Mouse (Mus musculus) stomach, embryonic 16.5 days (tissue): ENCODE results near the gene Tmem222. TPM values are rescaled to one million over a fixed set of nuclear protein-coding genes. Genes with fewer than 3 reads are reported as not detected.

ENCODE experiments used
- ATAC-seq: fragments of 200-750 bp; cut with Nextera tagmentation; 2 replicates; pipeline ENCODE4 v1.8.0; 2017; ENCODE audit warnings: moderate number of reproducible peaks, moderate TSS enrichment; ENCODE audit not compliant: insufficient read depth, low FRiP score
- H3K27ac ChIP-seq: fragments of 300-500 bp; sonication (generic); 2 replicates; pipeline ENCODE4 v1.5.1; 2014; ENCODE audit warnings: low read length
- H3K27me3 ChIP-seq: fragments of 300-500 bp; sonication (generic); 2 replicates; pipeline ENCODE4 v1.6.1; 2014; ENCODE audit warnings: low read length, control low read depth, mixed read lengths; ENCODE audit not compliant: control insufficient read depth, insufficient read depth
- H3K36me3 ChIP-seq: fragments of 300-500 bp; sonication (generic); 2 replicates; pipeline ENCODE4 v1.6.1; 2014; ENCODE audit warnings: low read length; ENCODE audit not compliant: control insufficient read depth, insufficient read depth
- H3K4me1 ChIP-seq: fragments of 300-500 bp; sonication (generic); 2 replicates; pipeline ENCODE4 v1.6.1; 2014; ENCODE audit warnings: low read length, control low read depth, mixed read lengths; ENCODE audit not compliant: control insufficient read depth, insufficient read depth
- H3K4me2 ChIP-seq: fragments of 300-500 bp; sonication (generic); 2 replicates; pipeline ENCODE4 v1.6.1; 2014; ENCODE audit warnings: low read depth, low read length, mixed read lengths
- H3K4me3 ChIP-seq: fragments of 300-500 bp; sonication (generic); replicated peaks from 2 replicates; pipeline ENCODE4 v1.5.1; 2014; ENCODE audit warnings: mild to moderate bottlenecking, low read length
- H3K9ac ChIP-seq: fragments of 300-500 bp; sonication (generic); 2 replicates; pipeline ENCODE4 v1.6.1; 2014; ENCODE audit warnings: low read length
- H3K9me3 ChIP-seq: fragments of 300-500 bp; sonication (generic); replicated peaks from 2 replicates; pipeline ENCODE4 v1.6.1; 2016; ENCODE audit warnings: low read length, control low read depth; ENCODE audit not compliant: control insufficient read depth
- WGBS: fragments of 180-500 bp; shearing (Covaris S2); extraction: QIAGEN DNeasy Blood & Tissue Kit; methylation state at CpG from one replicate; pipeline ENCODE4 v1.1.7; 2014; 5-methylcytosine and 5-hydroxymethylcytosine counted together
- polyA plus RNA-seq: library from polyadenylated mRNA; unstranded; fragments of >200 nt; fragmentation: Nextera tagmentation; extraction: Ambion mirVana; gene quantifications from 2 replicates; pipeline ENCODE4 v1.2.1, GENCODE M21; 2015

The Tmem222 gene
- polyA plus RNA-seq, 1 experiment from 2014 or later: 71.3 TPM

GRCm38 (mm10) chr4:133301802-133302201 is 24.2 kb upstream of the Tmem222 start:
- Histone ChIP-seq H3K36me3 (peaks cover 11% of the 10 kb centered on the region), H3K4me1 (peaks cover 17% of the 10 kb centered on the region; the same call in 1 of the 2 replicates), H3K9ac (no peak overlapping the region), H3K4me2 (no peak overlapping the region), H3K4me3 (no peak overlapping the region), H3K27ac (no peak overlapping the region), H3K27me3 (no peaks in the 10 kb centered on the region), H3K9me3 (no peaks in the 10 kb centered on the region)
- ATAC-seq: no peak
- WGBS: 23% methylated on average over 4 of the region's 4 CpGs

- Histone ChIP-seq H3K4me2 (no peak overlapping the region), H3K9me3 (no peaks in the 10 kb centered on the region), H3K36me3 (peaks cover 15% of the 10 kb centered on the region), H3K27ac (no peak overlapping the region), H3K27me3 (no peaks in the 10 kb centered on the region), H3K9ac (no peak overlapping the region), H3K4me3 (no peak overlapping the region), H3K4me1 (peaks cover 17% of the 10 kb centered on the region; the same call in 1 of the 2 replicates)
- WGBS: 87% methylated on average over 11 of the region's 11 CpGs
- ATAC-seq: no peak
Observed at GRCm38 (mm10) chr4:133300421-133300820, 22.8 kb upstream of the Tmem222 start.

DNA sequence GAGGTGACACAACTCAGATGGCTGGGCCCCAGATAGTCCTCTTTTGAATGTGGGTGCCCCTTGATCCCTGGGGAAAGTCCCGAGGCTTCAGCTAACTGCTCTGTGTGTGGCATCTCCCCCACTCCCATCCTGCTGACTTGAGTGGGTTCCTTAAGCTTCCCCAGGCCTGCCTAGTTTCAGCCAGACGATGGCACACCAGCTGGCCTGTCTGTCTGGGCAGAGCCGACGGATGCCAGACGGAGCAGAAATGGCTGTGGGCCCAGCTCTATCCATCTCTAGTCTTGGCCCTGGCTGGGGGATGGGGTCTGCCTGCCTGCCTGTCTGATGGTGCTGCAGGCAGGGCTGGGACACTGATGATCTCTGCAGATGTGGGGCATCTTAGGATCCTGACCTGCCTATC is 22.1 kb upstream of the Tmem222 start:
- H3K27me3 ChIP-seq: no peaks in the 10 kb centered on the region
- WGBS: 51% methylated on average over 5 of the region's 5 CpGs
- no peak overlapping the region for H3K27ac ChIP-seq
- peaks cover 13% of the 10 kb centered on the region for H3K36me3 ChIP-seq
- ATAC-seq: peak; percentile 23; the same call in 1 of the 2 replicates
- H3K9ac ChIP-seq: no peak overlapping the region
- H3K9me3 ChIP-seq: no peaks in the 10 kb centered on the region
- H3K4me2 ChIP-seq: no peak overlapping the region
- H3K4me1 ChIP-seq: peaks cover 17% of the 10 kb centered on the region; the same call in 1 of the 2 replicates
- H3K4me3 ChIP-seq: no peak overlapping the region

- H3K27me3 ChIP-seq: no peaks in the 10 kb centered on the region
- H3K9ac ChIP-seq: no peak overlapping the region
- no peak for ATAC-seq
- no peaks in the 10 kb centered on the region for H3K9me3 ChIP-seq
- H3K36me3 ChIP-seq: peaks cover 13% of the 10 kb centered on the region
- no peak overlapping the region for H3K4me3 ChIP-seq
- peak overlapping the region; percentile 55 for H3K27ac ChIP-seq
- peaks cover 18% of the 10 kb centered on the region; the same call in 1 of the 2 replicates for H3K4me1 ChIP-seq
- WGBS: 54% methylated on average over 12 of the region's 12 CpGs
- no peak overlapping the region for H3K4me2 ChIP-seq
Observed at GRCm38 (mm10) chr4:133298516-133299365, 21.1 kb upstream of the Tmem222 start.

DNA sequence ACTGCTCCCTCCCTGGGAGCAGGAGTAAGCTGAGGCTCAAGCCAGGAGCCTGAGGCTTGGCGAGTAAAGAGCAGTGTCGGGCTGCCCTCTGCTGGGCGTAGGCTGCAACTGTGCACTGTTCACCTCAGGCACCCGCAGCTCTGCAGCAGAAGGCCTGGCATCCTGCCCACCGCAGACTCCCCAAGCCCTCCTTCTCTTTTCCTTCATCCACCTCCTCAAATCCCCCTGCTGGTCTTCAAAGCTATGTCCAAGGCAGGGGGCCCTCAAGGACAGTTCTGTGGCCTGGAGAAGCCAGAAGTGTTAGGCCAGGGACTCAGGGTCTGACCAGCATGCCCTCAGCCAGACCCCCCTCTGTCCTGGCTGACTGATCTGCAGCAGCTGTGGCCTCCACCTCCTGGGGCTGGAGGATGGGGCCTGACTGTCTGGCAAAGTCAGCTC is 20.2 kb upstream of the Tmem222 start:
- peak; percentile 83 for ATAC-seq
- H3K27me3 ChIP-seq: no peaks in the 10 kb centered on the region
- H3K4me1 ChIP-seq: peaks cover 27% of the 10 kb centered on the region
- no peaks in the 10 kb centered on the region for H3K9me3 ChIP-seq
- H3K36me3 ChIP-seq: peaks cover 13% of the 10 kb centered on the region
- 5% methylated on average over 5 of the region's 5 CpGs for WGBS
- H3K4me3 ChIP-seq: no peak overlapping the region
- H3K4me2 ChIP-seq: no peak overlapping the region
- H3K9ac ChIP-seq: peak overlapping the region; percentile 19; the same call in 1 of the 2 replicates
- peak overlapping the region; percentile 8; the same call in 1 of the 2 replicates for H3K27ac ChIP-seq

- Histone ChIP-seq H3K9ac (peak overlapping the region; percentile 19; the same call in 1 of the 2 replicates), H3K9me3 (no peaks in the 10 kb centered on the region), H3K4me3 (no peak overlapping the region), H3K36me3 (peaks cover 13% of the 10 kb centered on the region), H3K4me1 (peaks cover 28% of the 10 kb centered on the region), H3K4me2 (no peak overlapping the region), H3K27me3 (no peaks in the 10 kb centered on the region), H3K27ac (0 out of 2 replicates have a peak overlapping the region, but pooled peaks have one; percentile 8)
- WGBS: 68% methylated on average over 10 of the region's 10 CpGs
- ATAC-seq: no peak
Observed at GRCm38 (mm10) chr4:133297360-133297759, 19.8 kb upstream of the Tmem222 start.

DNA sequence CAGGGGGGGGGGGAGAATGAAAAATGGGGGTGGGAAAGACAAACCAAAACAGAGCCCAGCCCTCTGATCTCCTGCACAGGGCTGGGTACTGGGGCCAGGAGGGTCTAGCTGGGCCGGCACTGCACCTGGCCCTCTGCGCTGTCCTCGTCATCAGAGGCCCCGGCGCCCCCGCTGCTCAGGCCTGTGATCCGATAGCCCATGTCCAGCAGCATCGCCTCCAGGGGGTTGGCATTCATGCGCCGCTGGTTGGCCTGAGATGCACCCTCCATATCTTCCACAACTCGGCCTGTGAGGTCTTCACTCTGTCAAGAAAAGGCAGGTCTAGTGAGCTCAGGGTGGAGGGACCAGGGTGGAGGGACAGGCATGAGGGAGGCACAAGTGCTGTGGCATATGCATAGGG is 16.5 kb upstream of the Tmem222 start:
- H3K9me3 ChIP-seq: no peaks in the 10 kb centered on the region
- H3K4me1 ChIP-seq: peaks cover 23% of the 10 kb centered on the region
- no peak overlapping the region for H3K4me2 ChIP-seq
- H3K27ac ChIP-seq: no peak overlapping the region
- no peaks in the 10 kb centered on the region for H3K27me3 ChIP-seq
- H3K36me3 ChIP-seq: peaks cover 4% of the 10 kb centered on the region; the same call in 1 of the 2 replicates
- H3K4me3 ChIP-seq: no peak overlapping the region
- no peak overlapping the region for H3K9ac ChIP-seq
- no peak for ATAC-seq
- 64% methylated on average over 11 of the region's 11 CpGs for WGBS

GRCm38 (mm10) chr4:133292901-133293843 is 15.6 kb upstream of the Tmem222 start:
- 38% methylated on average over 24 of the region's 24 CpGs for WGBS
- peak; percentile 68 for ATAC-seq
- no peaks in the 10 kb centered on the region for H3K9me3 ChIP-seq
- no peaks in the 10 kb centered on the region for H3K27me3 ChIP-seq
- H3K4me2 ChIP-seq: no peak overlapping the region
- peaks cover 4% of the 10 kb centered on the region; the same call in 1 of the 2 replicates for H3K36me3 ChIP-seq
- H3K4me3 ChIP-seq: no peak overlapping the region
- H3K27ac ChIP-seq: no peak overlapping the region; the same call in 1 of the 2 replicates
- peak overlapping the region; percentile 42; the same call in 1 of the 2 replicates for H3K9ac ChIP-seq
- H3K4me1 ChIP-seq: peaks cover 17% of the 10 kb centered on the region
